Mouse (Mus musculus): ENCODE results near the gene Spats2l.

Spats2l gene

GRCm38 (mm10) chr1:57824966-57825759 lies 51.2 kb downstream of the Spats2l start:
- DNase-seq (ENCODE audit: low spot score): no peak

DNA sequence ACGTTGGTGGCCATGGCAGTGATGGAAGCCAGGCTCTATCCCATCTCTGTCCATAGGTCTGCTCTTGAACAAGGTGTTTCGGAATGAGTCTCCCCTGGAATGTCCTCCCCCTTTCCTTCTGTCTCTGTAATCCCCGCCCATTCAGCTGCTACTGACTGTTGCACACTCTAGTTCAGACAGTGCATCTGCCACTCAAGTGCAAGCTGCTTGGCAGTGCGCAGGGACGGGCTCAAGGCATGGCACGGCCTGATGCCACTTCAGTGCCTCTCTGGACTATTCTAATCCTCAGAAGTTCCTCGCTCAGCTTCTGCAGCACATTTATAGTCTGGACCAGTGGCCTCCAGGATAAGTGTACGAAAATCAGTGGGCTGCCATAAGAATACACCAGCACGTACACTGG lies 52.3 kb downstream of the Spats2l start:
- no peak for DNase-seq (ENCODE audit: low spot score)

DNA sequence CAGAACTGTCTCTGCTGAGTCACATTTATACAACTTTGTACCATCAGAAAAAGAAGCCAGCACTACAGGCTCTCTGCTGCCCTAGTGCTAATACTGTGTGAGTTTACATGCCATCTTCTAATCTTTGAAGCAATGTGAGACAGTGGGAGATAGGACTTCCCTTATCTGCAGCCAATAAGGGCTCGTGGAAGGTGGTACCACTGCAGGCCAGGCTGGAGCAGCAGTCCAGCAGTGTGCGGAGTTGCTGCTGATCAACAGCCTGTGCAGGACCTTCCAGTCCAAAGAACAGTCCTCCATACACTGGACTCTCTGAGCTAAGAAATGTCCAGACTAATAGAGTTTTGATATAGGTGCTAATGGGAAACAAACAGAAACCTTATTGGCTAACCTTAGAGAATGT lies 59.2 kb downstream of the Spats2l start:
- no peak for DNase-seq (ENCODE audit: low spot score)

DNA sequence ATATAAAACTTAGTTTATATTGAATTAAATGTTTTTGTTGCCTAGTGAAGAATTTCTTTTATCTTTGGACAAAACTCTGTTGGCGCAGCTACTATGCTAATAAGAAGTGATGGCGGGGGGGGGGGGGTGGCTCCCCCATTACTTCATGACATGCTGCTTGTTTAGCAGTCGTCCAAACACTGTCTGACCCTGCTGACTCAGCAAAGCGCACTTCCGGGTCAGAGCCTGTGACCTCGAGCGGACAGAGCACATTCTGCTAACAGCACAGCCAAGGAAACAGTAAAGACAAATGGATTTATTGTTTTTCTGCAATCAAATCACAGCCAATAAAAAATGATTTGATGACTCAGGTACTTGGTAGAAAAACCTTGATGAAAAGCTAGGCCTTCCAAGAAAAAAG lies 61.2 kb downstream of the Spats2l start:
- no peak for DNase-seq (ENCODE audit: low spot score)

- DNase-seq (ENCODE audit: low spot score): no peak
Measured at GRCm38 (mm10) chr1:57836686-57837317, 62.8 kb downstream of the Spats2l start.

DNA sequence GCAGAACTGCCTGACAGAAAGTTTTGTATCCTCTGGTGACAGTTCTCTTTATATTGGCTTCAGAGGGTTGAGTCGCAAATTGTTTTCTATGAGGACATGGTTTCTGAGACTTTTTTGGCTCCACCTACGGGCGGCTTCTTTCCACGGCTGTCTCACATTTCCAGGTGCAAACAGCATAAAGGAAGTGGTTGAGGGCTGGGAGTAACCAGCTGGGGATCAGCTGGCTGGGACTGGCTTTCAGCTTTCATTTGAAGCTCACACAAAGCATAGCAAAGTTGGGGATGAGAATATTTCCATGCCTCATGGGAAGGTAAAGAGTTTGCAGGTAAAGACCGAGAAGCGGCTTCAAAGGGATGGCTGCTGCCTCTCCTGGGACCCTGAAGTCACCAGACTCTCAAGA lies 65.9 kb downstream of the Spats2l start:
- no peak for DNase-seq (ENCODE audit: low spot score)

GRCm38 (mm10) chr1:57845054-57845722 lies 71.2 kb downstream of the Spats2l start:
- DNase-seq (ENCODE audit: low spot score): no peak

GRCm38 (mm10) chr1:57846856-57847698 lies 73.1 kb downstream of the Spats2l start:
- no peak for DNase-seq (ENCODE audit: low spot score)

- no peak for DNase-seq (ENCODE audit: low spot score)
Measured at GRCm38 (mm10) chr1:57849087-57849486, 75.1 kb downstream of the Spats2l start.

DNA sequence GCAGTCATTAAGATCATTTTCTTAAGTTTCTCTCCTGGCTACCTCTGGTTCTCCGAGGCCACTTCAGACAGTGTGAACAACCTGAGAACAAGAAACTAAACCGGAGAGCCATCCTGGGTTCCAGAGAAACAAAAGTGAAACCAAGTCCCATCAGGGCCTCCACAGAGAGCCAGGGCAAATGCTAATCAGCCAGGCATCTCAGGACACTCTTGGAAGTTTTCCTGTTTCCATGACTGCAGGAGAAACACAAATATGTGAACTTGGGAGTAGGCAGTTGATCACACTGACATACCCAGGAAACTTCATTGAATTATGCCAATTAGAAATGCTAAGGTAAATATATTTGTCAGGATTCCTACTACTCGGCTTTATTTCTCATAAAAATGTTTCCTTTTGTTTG lies 76.0 kb downstream of the Spats2l start:
- DNase-seq (ENCODE audit: low spot score): no peak

GRCm38 (mm10) chr1:57851871-57852270 lies 77.9 kb downstream of the Spats2l start:
- no peak for DNase-seq (ENCODE audit: low spot score)

- no peak for DNase-seq (ENCODE audit: low spot score)
Measured at GRCm38 (mm10) chr1:57852562-57853271, 78.8 kb downstream of the Spats2l start.

DNA sequence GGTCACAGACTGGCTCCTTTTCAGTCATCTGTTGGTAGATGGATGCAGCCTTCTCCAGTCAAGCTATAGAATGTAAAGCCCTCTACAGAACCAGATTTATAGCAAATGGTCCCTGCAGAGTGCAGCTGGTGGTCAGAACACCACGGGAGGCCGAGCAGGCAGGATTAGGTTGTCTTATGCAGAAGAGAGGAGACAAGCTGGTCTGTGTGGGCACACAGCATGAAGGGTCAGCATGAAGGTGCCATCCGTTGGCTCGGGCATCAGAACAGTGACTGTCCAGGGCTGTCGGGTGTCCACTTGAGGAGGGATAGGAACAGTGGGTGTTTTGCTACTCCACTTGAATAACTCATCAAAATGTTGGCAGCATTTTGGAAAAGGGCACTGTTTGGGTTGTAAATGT lies 83.8 kb downstream of the Spats2l start:
- no peak for DNase-seq (ENCODE audit: low spot score)

DNA sequence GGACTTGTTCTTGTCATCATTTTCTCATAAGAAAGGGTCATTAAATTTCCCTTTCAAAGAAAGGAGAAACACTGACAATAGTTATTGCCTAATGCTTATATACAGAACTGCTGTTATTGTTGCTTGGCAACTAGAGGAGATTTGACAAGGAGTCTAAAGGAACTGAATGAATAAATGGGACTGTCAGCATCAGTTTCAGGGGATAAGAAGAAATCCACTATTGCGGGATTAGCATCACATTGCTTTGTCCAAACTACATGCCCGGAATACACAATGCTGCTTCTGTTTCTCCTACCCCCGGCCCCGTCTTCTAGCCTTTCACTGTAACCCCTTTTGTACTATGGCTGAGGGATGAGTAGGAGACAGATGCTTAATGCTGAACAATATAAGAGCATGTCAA lies 88.1 kb downstream of the Spats2l start:
- no peak for DNase-seq (ENCODE audit: low spot score)

DNA sequence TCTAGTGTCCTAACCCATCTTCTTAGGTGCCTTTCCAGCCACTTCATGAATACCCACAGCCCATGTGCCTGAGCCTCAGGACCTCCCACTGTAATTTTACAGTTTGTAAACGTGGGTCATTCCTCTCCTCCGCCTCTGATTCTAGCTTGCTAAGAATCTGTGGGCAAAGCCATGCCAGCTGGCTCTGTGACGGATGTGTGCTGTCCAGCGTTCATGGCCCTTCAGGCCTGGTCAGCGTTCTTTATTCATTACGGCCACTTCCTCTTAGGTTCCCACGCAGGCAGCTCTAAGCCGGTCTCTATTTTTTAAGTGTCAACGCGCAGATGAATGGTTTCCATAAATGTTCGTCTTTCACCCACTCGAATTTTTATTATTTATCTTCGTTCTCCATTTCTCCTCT lies 94.7 kb downstream of the Spats2l start:
- DNase-seq (ENCODE audit: low spot score): no peak

GRCm38 (mm10) chr1:57872006-57872405 lies 98.0 kb downstream of the Spats2l start:
- no peak for DNase-seq (ENCODE audit: low spot score)

DNA sequence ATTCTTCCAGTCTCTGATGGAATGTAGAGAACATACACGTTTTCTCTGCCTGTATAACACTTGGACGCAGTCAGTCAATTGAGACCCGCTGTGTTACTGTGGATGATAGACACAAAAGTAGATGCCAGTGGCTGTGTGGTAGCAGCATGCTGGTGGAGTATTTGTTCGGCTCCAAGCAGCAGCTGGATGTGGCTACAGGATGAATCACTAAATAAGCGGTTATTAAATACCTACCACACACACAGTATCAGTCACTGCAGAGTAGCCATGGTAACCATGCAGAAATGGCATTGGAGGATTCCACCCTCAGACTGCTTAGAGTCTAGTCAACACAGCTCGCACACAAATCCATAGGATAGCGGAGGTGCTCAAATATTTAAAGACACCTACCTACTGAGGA lies 100.0 kb downstream of the Spats2l start:
- DNase-seq (ENCODE audit: low spot score): no peak

GRCm38 (mm10) chr1:57875109-57875508 lies 101.1 kb downstream of the Spats2l start:
- no peak for DNase-seq (ENCODE audit: low spot score)

- no peak for DNase-seq (ENCODE audit: low spot score)
Measured at GRCm38 (mm10) chr1:57875512-57875911, 101.5 kb downstream of the Spats2l start.

- no peak for DNase-seq (ENCODE audit: low spot score)
Measured at GRCm38 (mm10) chr1:57878957-57879356, 105.0 kb downstream of the Spats2l start.

GRCm38 (mm10) chr1:57884867-57885266 lies 110.9 kb downstream of the Spats2l start:
- no peak for DNase-seq (ENCODE audit: low spot score)

DNA sequence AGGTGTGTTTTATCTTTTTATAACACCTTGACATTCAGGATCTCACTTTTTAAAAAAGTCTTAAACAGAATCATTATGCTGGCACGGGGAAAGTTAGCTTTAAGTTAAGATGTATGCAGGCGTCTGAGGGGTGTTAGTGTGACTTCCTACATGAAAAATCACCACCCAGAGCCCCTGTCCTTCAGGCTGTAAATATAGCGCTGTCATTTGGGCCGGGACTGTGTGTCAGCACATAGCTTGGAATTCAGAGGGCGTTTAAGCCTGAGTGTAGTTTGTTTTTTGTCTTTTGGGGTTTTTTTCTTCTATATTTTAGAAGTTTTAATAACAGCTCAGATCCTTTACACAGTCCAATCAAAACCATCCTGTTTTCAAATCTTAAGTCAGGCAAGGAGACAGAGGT lies 115.8 kb downstream of the Spats2l start:
- no peak for DNase-seq (ENCODE audit: low spot score)

Measured in ovary, adult 18-20 months (tissue).